Mouse (Mus musculus) heart, adult 2 months (tissue): Measurements from ENCODE around the gene Dnajc11.

Experiments
- CTCF ChIP-seq: fragments of 200-600 bp; IDR thresholded peaks from 2 replicates; pipeline ENCODE4 v1.8.1; 2022; ENCODE audit warnings: antibody characterized with exemption, mild to moderate bottlenecking, moderate library complexity
- EP300 ChIP-seq: fragments of 200-500 bp; IDR thresholded peaks from 2 replicates; pipeline ENCODE4 v1.6.1; 2011; ENCODE audit warnings: low read depth, low read length, control low read depth; ENCODE audit not compliant: insufficient read depth
- POLR2A ChIP-seq: fragments of 200-500 bp; IDR thresholded peaks from 2 replicates; pipeline ENCODE4 v1.6.1; 2011; ENCODE audit warnings: mild to moderate bottlenecking, low read depth, low read length, control low read depth; ENCODE audit not compliant: insufficient read depth

DNA sequence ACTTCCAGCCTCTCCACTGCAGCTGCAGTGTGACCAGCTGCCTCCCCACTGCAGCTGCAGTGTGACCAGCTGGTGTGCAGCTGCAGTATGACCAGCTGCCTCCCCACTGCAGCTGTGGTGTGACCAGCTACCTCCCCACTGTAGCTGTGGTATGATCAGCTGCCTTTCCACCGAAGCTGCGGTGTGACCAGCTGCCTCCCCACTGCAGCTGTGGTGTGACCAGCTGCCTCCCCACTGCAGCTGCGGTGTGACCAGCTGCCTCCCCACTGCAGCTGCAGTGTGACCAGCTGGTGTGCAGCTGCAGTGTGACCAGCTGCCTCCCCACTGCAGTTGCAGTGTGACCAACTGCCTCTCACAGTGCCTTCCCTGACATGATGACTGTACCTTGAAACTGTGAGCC is 11.4 kb upstream of the Dnajc11 start:
- TF ChIP-seq CTCF: no peak
- TF ChIP-seq EP300: no peak
- TF ChIP-seq POLR2A: no peak
